Mouse (Mus musculus) liver, embryonic 16.5 days (tissue): ENCODE data around the gene Pold4. TPM values are rescaled to one million over a fixed set of nuclear protein-coding genes. Genes with fewer than 3 reads are reported as not detected.

Source experiments
- ATAC-seq: fragments of 200-750 bp; cut with Nextera tagmentation; 2 replicates; pipeline ENCODE4 v1.8.0; 2017; ENCODE audit warnings: low read depth, mild to moderate bottlenecking, moderate number of reproducible peaks, moderate library complexity
- H3K27ac ChIP-seq: fragments of 300-500 bp; sonication (generic); 2 replicates; pipeline ENCODE4 v1.5.1; 2014; ENCODE audit warnings: mild to moderate bottlenecking, low read length
- H3K27me3 ChIP-seq: fragments of 300-500 bp; sonication (generic); 2 replicates; pipeline ENCODE4 v1.6.1; 2014; ENCODE audit warnings: low read depth, low read length, mixed read lengths; ENCODE audit not compliant: control insufficient read depth, insufficient read depth
- H3K36me3 ChIP-seq: fragments of 300-500 bp; sonication (generic); 2 replicates; pipeline ENCODE4 v1.6.1; 2014; ENCODE audit warnings: mild to moderate bottlenecking; ENCODE audit not compliant: control insufficient read depth, insufficient read depth
- H3K4me1 ChIP-seq: fragments of 300-500 bp; sonication (generic); 2 replicates; pipeline ENCODE4 v1.6.1; 2014; ENCODE audit warnings: low read depth, low read length, mixed read lengths; ENCODE audit not compliant: control insufficient read depth
- H3K4me2 ChIP-seq: fragments of 300-500 bp; sonication (generic); 2 replicates; pipeline ENCODE4 v1.6.1; 2014; ENCODE audit warnings: low read depth, low read length, mixed read lengths
- H3K4me3 ChIP-seq: fragments of 300-500 bp; sonication (generic); 2 replicates; pipeline ENCODE4 v1.5.1; 2014; ENCODE audit warnings: low read depth, mild to moderate bottlenecking, low read length
- H3K9ac ChIP-seq: fragments of 300-500 bp; sonication (generic); 2 replicates; pipeline ENCODE4 v1.6.1; 2014; ENCODE audit warnings: low read depth, low read length
- H3K9me3 ChIP-seq: fragments of 300-500 bp; sonication (generic); replicated peaks from 2 replicates; pipeline ENCODE4 v1.6.1; 2016; ENCODE audit warnings: low read length; ENCODE audit not compliant: control insufficient read depth
- WGBS: fragments of 180-500 bp; shearing (Covaris S2); extraction: QIAGEN DNeasy Blood & Tissue Kit; methylation state at CpG from one replicate; pipeline ENCODE4 v1.1.7; 2014; ENCODE audit not compliant: insufficient replicate concordance; 5-methylcytosine and 5-hydroxymethylcytosine counted together
- polyA plus RNA-seq: library from polyadenylated mRNA; unstranded; fragments of >200 nt; fragmentation: Nextera tagmentation; extraction: Ambion mirVana; gene quantifications from 2 replicates; pipeline ENCODE4 v1.2.1, GENCODE M21; 2015

Pold4 gene
- polyA plus RNA-seq, 1 experiment from 2014 or later: 14.8 TPM

DNA sequence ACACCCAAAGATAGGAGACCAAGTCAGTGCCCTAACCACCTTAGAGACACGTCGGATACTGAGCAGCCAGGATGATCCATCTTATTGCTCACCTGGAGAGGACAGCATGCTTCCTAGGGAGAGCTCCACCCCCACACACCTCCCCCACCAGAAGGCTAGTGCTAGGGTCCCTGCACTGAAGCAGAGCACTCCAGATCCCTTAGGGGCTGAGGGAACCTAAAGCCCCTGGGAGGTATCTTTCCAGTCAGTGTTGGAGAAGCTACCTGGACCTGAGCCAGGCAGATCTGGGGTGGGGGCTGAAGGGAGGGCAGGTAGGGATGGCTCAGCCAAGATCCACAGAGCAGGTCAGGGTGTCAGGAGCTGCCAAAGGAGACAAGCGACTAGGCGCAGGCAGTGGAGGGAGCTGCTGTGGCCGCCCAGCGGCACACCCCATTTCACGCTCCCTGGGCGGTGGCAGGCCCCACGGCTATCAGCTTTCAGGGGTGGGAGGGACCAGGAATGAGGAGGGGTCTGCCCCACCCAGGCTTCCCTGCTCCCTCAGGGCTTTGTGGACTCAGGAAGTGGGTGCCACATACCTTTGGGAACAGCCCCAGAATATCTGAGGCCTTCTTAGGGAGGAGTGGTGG, 2.1 kb upstream of the Pold4 start:
- 59% methylated on average over 9 of the region's 9 CpGs for WGBS
- no peak overlapping the region for H3K4me2 ChIP-seq

DNA sequence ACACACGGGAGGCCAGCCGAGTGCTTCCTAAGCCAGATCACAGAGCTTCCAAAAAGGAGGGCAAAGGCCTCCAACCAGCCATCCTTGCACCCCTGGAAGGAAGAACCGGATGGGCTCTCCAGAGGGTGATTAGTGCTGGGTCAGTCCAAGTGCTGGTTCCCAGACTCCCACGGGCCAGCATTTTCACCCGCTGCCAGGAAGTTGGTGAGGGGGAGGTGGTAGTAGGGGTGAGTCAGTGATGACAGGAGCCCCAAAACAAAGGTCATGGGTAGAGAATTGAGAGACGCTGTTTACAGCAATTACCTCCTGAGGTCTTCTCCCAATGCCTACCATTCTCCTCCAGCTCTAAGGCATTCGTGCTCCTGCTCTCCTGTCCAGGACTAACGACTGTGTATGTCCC, 1.3 kb upstream of the Pold4 start:
- Histone ChIP-seq H3K4me2 (no peak overlapping the region; the same call in 1 of the 2 replicates), H3K4me1 (peaks cover 21% of the 10 kb centered on the region), H3K9ac (no peak overlapping the region), H3K9me3 (no peaks in the 10 kb centered on the region), H3K4me3 (no peak overlapping the region), H3K36me3 (no peaks in the 10 kb centered on the region), H3K27ac (0 out of 2 replicates have a peak overlapping the region, but pooled peaks have one; percentile 29), H3K27me3 (no peaks in the 10 kb centered on the region; the same call in none of the 2 replicates)
- 65% methylated on average over 8 of the region's 8 CpGs for WGBS
- ATAC-seq: no peak

More for the DNA sequence above, 2.1 kb upstream of the Pold4 start:
- H3K4me1 ChIP-seq: peaks cover 21% of the 10 kb centered on the region
- H3K27me3 ChIP-seq: no peaks in the 10 kb centered on the region; the same call in none of the 2 replicates
- no peak overlapping the region for H3K9ac ChIP-seq
- H3K4me3 ChIP-seq: no peak overlapping the region
- H3K27ac ChIP-seq: no peak overlapping the region
- H3K36me3 ChIP-seq: no peaks in the 10 kb centered on the region
- no peaks in the 10 kb centered on the region for H3K9me3 ChIP-seq
- no peak for ATAC-seq

DNA sequence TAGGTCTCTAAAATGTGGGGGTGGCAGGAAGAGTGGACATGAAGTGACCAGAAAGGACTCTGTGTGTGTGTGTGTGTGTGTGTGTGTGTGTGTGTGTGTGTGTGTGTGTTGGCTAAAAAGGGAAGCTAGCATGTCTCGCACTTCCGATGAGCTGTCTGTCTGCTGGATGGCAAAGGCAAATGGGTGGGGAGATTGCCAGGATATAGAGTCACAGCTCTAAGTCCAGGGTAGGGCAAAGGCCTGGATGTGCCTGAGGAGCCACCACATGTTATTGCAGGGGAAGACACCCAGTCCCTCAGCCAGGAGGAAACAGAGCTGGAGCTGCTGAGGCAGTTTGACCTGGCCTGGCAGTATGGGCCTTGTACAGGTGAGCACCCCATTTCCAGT, 480 bp downstream of the Pold4 start:
- peaks cover 21% of the 10 kb centered on the region for H3K4me1 ChIP-seq
- H3K27me3 ChIP-seq: no peaks in the 10 kb centered on the region; the same call in none of the 2 replicates
- peak overlapping the region; percentile 75 for H3K9ac ChIP-seq
- peak; percentile 18 for ATAC-seq
- H3K27ac ChIP-seq: peak overlapping the region; percentile 78
- peak overlapping the region; percentile 82 for H3K4me2 ChIP-seq
- 0% methylated on average over 2 of the region's 2 CpGs for WGBS
- no peaks in the 10 kb centered on the region for H3K36me3 ChIP-seq
- peak overlapping the region; percentile 72 for H3K4me3 ChIP-seq
- no peaks in the 10 kb centered on the region for H3K9me3 ChIP-seq

DNA sequence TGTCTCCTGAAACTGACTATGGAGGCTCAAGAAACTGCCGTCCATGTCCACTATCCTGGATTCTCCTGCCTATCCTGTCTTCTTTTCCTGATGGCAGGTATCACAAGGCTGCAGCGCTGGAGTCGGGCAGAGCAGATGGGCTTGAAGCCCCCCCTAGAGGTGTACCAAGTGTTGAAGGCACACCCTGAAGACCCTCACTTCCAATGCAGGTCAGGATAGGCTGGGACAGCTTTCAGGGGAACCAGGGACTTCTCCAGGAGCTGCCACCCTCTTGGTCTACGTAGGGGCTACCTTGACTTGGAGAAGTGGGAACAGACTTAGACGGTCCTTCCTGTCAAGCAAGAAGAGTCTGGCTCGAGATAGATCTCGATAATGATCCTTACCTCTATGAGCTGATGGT, 952 bp downstream of the Pold4 start:
- Histone ChIP-seq H3K4me1 (peaks cover 21% of the 10 kb centered on the region), H3K27ac (peak overlapping the region; percentile 15; the same call in 1 of the 2 replicates), H3K4me3 (peak overlapping the region; percentile 72), H3K9ac (peak overlapping the region; percentile 75; the same call in 1 of the 2 replicates), H3K9me3 (no peaks in the 10 kb centered on the region), H3K36me3 (no peaks in the 10 kb centered on the region), H3K27me3 (no peaks in the 10 kb centered on the region; the same call in none of the 2 replicates), H3K4me2 (peak overlapping the region; percentile 82)
- ATAC-seq: no peak
- 66% methylated on average over 7 of the region's 7 CpGs for WGBS

DNA sequence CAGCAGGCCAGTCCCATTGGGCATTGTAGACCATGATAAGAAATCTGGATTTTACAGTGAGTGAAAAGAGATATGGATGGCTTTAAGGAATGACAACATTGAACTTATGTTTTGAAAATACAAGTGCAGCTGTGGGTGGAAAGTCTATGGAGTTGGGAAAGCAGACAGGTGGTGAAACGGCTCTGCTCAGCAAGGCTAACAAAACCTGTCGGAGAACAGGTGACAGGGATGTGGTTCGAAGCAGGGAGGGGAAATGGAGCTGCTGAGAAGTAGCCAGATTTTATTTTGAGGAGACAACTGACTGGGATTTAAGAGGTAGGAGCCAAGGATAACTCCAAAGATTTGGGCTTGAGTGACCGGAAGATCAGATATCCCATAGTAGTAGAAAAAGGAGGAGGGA, 2.8 kb downstream of the Pold4 start:
- Histone ChIP-seq H3K27me3 (no peaks in the 10 kb centered on the region), H3K4me1 (peaks cover 18% of the 10 kb centered on the region), H3K9ac (no peak overlapping the region), H3K27ac (no peak overlapping the region), H3K36me3 (no peaks in the 10 kb centered on the region), H3K9me3 (no peaks in the 10 kb centered on the region), H3K4me2 (no peak overlapping the region), H3K4me3 (no peak overlapping the region)
- ATAC-seq: no peak
- 63% methylated on average over 4 of the region's 4 CpGs for WGBS

DNA sequence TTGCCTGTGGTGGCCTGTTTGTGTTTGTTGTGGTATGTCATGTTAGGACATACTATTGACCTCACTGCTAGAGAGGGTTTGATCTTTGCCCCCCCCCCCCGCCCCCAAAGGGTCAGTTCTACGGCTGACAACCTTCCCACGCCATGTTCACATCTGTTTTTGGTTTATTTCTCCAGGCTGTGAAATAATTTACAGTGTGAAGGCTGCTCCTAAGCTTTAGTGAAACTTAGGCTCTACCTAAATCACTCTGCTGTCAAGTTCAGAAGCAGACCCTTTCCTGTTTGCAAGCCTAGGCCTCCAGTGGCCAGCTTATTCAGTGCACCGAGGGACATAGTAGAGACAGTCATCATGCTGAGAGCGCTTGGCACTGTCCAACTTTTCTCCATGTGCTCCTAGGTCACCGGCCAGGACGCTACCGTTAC, 8.6 kb downstream of the Pold4 start:
- Histone ChIP-seq H3K4me2 (no peak overlapping the region), H3K9me3 (no peaks in the 10 kb centered on the region), H3K36me3 (no peaks in the 10 kb centered on the region), H3K4me3 (no peak overlapping the region), H3K27me3 (no peaks in the 10 kb centered on the region), H3K4me1 (no peaks in the 10 kb centered on the region), H3K27ac (no peak overlapping the region), H3K9ac (no peak overlapping the region)
- 0 out of 2 replicates have a peak, but pooled peaks have one; percentile 32 for ATAC-seq
- WGBS: 40% methylated on average over 8 of the region's 8 CpGs

DNA sequence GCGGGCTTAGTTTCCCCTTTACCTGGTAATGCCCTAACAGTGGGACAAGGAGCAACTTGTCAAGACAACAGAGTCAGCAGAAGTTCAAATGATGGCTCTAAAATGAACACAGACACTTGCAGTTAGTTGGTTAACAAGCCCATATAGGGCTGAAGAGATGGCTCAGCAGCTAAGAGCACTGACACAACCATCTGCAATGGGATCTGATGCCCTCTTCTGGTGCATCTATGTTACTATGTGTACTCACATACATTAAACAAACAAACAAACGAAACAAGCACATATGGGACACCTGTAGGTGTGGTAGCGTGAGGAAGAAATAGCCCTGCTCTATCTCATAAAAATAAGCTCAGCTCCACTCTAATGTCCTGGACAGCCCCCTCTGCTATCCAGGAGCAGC, 10.7 kb downstream of the Pold4 start:
- H3K4me3 ChIP-seq: no peak overlapping the region
- no peaks in the 10 kb centered on the region for H3K27me3 ChIP-seq
- no peaks in the 10 kb centered on the region for H3K36me3 ChIP-seq
- no peak overlapping the region for H3K9ac ChIP-seq
- no peak overlapping the region for H3K4me2 ChIP-seq
- ATAC-seq: no peak
- no peaks in the 10 kb centered on the region for H3K4me1 ChIP-seq
- no peaks in the 10 kb centered on the region for H3K9me3 ChIP-seq
- H3K27ac ChIP-seq: no peak overlapping the region
- WGBS: 43% methylated on average over 3 of the region's 3 CpGs

DNA sequence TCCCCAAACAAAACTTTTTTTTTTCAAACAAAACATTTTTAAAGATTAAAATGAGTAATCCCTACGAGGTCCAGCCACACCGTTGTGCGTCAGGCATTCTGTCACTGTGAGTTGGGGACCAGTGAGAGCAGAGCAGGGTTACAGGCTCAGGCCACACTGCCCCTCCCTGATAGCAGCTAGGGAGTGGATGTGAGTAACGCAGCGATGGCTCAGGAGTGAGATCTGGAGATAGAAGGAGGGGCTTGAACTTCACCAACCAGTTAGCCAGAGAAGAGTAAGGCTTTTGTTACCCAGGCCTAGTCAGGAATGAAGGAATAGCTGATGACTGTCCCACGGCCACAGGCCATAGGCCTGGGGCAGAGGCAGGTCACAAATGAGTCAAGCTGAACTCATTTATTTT, 13.1 kb downstream of the Pold4 start:
- no peaks in the 10 kb centered on the region for H3K4me1 ChIP-seq
- H3K4me3 ChIP-seq: no peak overlapping the region
- no peak for ATAC-seq
- no peak overlapping the region for H3K27ac ChIP-seq
- H3K9ac ChIP-seq: no peak overlapping the region
- H3K4me2 ChIP-seq: no peak overlapping the region
- whole genome bisulfite sequencing: 64% methylated on average over 6 of the region's 6 CpGs
- H3K27me3 ChIP-seq: no peaks in the 10 kb centered on the region
- H3K36me3 ChIP-seq: no peaks in the 10 kb centered on the region
- H3K9me3 ChIP-seq: no peaks in the 10 kb centered on the region

DNA sequence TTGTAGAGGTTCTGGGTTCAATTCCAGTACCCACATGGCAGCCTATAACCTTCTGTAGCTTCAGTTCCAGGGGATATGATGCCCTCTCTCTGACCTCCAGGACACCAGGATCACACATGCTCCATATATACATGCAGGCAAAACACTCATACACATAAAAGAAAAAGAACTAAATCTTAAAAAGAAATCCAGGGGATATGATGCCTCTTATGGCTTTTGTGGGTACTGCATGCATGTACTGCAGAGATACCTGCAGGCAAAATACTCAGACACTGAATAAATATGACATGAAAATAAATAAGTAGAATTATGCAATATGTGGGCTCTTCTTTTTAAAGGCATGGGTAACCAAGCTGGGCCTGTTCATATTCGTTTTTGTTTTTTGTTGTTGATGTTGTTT, 15.3 kb downstream of the Pold4 start:
- Histone ChIP-seq H3K4me2 (no peak overlapping the region), H3K4me1 (no peaks in the 10 kb centered on the region), H3K27me3 (no peaks in the 10 kb centered on the region), H3K4me3 (no peak overlapping the region), H3K27ac (no peak overlapping the region), H3K9me3 (no peaks in the 10 kb centered on the region), H3K9ac (no peak overlapping the region), H3K36me3 (no peaks in the 10 kb centered on the region)
- 24% methylated on average over 1 of the region's 1 CpGs for WGBS
- ATAC-seq: no peak
